Mouse (Mus musculus): ENCODE measurements at regions not wholly inside any gene's neighbourhood (a gene's known extent, or its start where the extent isn't known, plus 50 kb on each side); places are given as distances from the start of the nearest gene placed in this dataset.
A peak's percentile ranks its signal among the peaks of the same experiment; 100 is the strongest.
"Not testable (repeated sequence)": the region's sequence is repeated elsewhere in the genome, so short reads cannot be mapped to it uniquely, and the experiment has no call there.

DNA sequence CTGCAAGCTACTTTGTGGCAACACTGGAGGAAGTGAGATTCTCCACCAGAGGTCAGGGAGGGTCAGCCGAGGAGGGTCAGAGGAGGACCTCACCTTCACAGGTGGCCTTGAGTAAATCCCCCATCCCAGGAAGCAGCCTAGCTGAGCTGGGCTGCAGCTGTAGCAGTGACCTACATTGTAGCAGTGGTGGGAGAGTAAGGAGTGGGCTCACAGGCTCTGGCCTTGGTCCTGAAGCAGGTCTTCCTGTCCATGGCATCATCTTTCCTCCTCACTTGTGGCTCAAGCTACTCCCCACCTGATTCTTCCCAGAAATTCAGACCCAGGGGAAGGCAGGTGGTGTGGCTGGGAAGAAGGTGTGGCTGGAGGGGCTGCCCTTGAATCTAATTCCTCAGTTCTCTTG lies 84.3 kb downstream of the 1810013L24Rik start:
- DNase-seq (ENCODE audit: low spot score) = not testable (repeated sequence)

DNA sequence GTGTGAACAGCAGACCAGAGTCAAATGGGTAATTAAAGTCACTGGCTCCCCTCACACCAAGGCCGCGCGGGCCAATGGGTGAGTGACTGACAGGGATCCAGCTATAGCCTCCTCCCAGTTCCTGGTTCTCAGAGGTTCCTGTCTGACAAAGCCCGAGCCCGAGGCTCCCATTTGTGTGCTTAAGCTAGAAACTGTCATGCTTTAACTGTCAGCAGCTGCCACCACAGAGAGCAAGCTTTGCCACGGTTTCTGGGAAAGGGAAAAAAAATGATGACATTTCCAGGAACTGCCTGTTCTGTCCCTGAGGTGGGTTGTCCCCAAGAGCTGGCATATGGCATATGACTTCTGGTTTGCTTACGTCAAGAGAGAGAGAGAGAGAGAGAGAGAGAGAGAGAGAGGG lies 86.2 kb downstream of the 1810013L24Rik start:
- no peak for DNase-seq (ENCODE audit: low spot score)

DNA sequence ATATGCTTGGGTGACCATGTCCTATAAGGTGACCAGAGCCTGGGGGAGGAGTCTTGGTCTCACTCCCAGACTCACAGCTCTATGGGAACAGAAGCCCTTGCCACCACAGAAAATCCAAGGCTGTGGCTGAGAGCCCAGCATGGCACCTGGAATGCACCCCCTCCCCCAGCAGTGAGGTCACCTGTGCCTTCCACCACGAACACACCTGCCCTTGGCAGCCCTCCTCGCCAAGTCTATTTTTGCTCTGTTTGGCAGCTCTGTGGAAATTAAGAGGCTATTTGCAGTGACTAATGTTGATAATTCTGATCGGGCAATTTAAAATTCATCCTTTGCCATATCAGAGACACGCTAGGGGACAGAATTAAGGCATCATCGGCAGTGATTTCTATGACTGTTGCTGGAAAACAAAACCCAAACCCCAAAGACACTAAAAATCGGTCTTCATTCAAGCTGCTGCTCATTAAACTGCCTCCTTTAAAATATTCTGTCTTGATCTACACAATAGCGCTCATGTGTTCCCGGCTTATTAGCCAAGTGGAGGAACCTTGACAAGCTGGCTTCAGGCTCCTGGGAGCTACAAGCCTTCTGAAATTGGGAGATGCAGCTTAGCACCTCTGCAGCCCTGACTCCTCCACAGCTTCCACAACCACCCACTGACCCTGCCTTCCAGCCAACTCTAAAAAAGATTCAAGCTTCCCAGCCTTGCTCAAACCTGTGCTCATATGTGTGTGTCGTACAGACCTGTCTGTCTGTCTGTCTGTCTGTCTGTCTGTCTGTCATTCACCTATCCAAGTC lies 89.0 kb downstream of the 1810013L24Rik start:
- peak; percentile 2 for DNase-seq (ENCODE audit: low spot score)

DNA sequence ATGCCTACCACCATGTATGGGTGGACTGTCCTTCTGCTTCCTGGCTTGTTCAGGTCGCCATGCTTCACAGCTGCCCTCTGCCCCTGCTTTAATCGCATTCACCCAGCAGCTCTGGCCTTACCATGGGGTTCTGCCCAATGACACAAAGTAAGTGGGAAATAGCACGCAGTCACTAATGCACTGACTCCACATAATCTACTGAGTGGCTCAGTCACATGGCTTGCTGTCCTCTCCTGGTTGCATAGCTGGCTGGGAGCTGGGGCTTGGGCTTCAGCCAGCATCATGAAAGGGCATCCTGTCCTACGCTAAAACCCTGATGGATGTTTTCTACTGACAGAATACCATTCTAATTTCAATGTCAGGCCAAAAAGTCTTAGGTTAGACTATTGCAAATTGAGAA lies 94.8 kb downstream of the 1810013L24Rik start:
- DNase-seq (ENCODE audit: low spot score) = peak; percentile 13

DNA sequence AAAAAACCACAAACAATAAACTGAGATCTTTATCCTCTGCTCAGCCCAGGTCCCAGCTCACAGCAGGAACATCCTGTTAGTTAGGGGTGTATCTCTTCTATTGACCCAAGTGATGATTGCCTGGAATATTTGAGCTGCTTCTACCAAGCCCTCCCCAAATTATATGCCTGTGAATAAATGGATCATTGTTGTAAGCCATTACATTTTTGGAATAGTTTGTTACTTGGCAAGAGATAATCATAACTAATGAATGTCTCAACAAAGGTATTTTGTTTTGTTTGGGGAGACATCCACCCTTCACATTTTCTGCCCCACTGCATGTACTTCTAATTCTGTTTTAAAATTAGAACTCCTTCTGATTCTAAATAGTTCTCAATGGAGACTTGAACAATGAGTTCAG lies 102.1 kb downstream of the 1810013L24Rik start:
- DNase-seq (ENCODE audit: low spot score) = no peak

- no peak for DNase-seq (ENCODE audit: low spot score)
These were observed 103.2 kb downstream of the 1810013L24Rik start for GRCm38 (mm10) chr16:8933121-8933520.

DNA sequence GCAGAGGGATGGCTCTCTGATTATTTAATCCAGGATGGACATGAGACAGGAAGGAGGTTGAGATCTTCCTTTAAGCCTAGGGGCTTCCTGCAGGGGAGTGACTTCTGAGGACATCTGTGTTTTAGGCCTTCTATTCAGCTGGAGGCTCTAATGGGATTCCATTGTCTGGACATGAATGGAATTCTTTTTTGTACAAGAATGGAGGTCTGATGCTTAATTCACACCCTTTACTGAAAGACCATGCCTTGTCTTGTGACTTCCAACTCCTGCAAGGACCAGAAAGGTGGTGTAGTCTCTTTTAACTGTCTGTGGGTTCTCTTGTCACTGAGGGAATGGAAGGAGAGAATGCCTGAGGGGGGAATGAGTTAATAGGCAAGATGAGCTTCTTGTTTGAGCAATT lies 106.5 kb downstream of the 1810013L24Rik start:
- DNase-seq (ENCODE audit: low spot score) = no peak

DNA sequence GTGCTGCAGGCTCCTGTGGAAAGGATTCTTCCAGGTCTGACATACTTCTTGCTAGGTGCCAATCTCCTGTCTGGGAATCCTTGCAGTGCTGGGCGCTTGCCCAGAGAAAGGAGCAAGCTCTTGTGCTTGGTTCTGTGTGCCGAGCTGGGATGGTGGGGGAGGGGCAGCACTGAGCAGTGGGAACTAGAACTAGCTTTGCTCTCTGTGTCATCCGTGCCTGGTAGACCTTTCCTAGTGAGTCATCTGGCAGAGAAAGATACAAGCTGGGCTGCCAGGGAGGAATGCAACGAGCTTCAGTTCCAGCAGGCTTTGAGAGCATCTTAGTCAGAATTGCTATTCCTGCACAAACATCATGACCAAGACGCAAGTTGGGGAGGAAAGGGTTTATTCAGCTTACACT lies 108.6 kb downstream of the 1810013L24Rik start:
- peak; percentile 2 for DNase-seq (ENCODE audit: low spot score)

- no peak for DNase-seq (ENCODE audit: low spot score)
These were observed 109.2 kb downstream of the 1810013L24Rik start for GRCm38 (mm10) chr16:8939136-8939535.

- DNase-seq (ENCODE audit: low spot score) = no peak
These were observed 114.7 kb downstream of the 1810013L24Rik start for GRCm38 (mm10) chr16:8944412-8945102.

DNA sequence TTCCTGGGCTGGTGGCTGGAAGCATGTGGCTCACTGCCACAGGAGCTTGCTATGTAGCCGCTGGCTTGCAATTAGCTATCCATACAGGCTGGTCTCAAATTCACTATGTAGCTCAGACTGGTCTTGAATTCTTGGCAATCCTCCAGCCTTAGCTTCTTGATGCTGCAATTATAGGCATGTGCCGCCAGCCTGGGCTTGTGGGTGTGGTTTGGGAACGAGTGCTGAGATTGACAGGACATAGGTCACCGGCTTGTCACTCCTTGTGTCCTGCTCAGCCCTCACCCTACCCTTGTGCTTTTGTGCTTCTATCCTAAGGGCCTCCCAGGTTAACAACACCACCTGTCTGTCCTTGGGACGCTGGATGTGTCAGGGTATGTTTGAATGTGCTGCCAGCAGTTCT lies 117.9 kb downstream of the 1810013L24Rik start:
- no peak for DNase-seq (ENCODE audit: low spot score)

DNA sequence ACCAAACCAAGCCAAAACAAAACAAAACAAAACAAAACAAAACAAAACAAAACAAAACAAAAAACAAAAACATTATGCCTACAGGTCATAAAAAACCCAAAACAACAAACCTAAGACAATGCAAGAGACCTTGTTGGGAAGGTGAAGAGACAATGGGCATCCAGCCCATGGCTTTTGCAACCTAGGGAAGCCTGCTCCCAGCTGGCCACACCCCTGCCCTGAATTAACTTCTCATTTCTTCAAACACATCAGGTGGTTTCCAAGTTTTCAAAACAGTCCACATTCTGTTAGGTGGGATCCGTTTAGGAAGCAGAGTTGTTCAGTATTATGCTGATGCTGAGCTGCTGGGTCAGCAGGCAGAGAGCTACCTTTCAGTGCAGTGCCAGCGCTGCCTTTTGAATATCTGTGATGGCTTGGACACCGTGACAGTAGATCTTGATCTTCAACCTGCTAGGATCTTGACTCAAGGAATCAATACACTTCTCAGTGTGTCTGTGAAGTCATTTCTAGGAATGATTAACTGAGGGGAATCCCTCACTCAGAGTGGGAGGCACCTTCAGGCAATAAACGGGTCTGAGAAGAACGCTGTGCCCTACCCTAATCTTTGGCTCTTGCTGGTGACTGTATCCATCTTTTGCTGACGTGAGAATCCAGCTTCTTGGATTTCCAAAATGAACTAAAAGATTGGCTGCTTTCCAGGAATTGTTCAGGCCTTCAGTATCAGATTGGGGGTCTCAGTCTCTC lies 121.4 kb downstream of the 1810013L24Rik start:
- DNase-seq (ENCODE audit: low spot score) = no peak

DNA sequence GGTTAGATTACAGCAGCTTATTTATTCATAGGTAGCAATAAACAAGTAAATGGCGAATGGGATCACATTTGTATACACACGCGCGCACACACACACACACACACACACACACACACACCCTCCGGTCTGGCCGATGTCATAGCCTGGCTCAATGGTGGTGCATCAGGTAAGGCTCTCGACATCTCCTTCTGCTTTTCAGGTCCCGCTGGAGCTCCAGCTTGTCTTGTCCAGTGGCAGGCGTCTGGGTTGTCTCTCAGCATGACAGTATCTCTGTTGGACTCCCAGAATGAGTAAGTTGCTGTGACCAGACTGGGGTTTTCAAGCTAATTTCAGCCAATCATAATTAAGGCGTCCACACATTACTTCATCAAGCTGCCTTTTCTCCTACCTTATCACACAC lies 131.8 kb downstream of the 1810013L24Rik start:
- DNase-seq (ENCODE audit: low spot score) = no peak

- no peak for DNase-seq (ENCODE audit: low spot score)
These were observed 163.8 kb downstream of the 1810013L24Rik start for GRCm38 (mm10) chr16:8993521-8994250.

DNA sequence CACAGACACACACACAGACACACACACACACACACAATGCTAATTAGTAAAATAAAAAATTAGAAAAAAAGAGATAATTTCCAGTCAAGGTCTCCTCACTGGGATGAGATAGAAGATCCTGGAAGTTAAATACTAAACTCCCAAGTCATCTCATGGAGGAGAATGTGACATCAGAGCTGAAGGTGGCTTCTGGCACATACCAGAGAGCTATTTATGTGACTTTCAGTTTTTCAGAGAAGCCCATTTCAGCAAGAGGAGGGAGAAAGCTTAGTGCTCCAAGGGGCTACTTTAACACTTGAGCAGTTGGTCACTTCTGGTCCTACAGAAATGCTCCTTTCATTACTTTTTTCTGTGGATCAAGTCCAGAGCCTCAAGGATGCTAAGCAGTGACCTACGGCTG lies 164.6 kb downstream of the 1810013L24Rik start:
- DNase-seq (ENCODE audit: low spot score) = no peak

- DNase-seq (ENCODE audit: low spot score) = no peak
These were observed 167.3 kb downstream of the 1810013L24Rik start for GRCm38 (mm10) chr16:8997250-8997649.

- peak; percentile 28 for DNase-seq (ENCODE audit: low spot score)
These were observed 174.1 kb downstream of the 1810013L24Rik start for GRCm38 (mm10) chr16:9004012-9004411.

DNA sequence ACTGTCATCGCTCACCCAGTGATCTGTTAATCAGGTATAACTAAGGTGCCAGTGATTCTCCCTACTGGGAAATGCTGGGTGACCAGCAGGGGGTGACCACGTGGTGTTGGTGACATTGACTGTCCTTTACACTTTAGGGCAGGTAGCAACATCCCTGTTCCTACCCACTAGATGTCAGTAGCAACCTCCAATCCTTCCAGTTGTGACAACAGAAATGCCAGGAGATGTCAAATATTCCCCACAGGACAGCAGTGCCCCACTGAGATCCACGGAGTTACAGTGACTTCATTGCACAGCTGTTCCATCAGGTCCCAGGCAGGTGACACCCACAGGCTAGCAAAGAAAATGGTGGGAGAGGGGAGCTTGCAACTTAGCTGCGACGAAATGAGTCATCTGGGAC lies 176.0 kb downstream of the 1810013L24Rik start:
- DNase-seq (ENCODE audit: low spot score) = no peak

- DNase-seq (ENCODE audit: low spot score) = peak; percentile 81
These were observed 179.6 kb downstream of the 1810013L24Rik start for GRCm38 (mm10) chr16:9009361-9010083.

DNA sequence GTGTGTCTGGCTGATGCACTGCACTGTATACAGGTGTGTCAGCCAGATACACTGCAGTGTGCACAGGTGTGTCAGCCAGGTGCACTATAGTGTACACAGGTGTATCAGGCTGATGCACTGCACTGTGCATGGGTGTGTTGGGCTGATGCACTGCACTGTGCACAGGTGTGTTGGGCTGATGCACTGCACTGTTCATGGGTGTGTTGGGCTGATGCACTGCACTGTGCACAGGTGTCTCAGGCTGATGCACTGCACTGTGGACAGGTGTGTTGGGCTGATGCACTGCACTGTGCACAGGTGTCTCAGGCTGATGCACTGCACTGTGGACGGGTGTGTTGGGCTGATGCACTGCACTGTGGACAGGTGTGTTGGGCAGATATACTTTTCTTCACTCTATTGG lies 181.2 kb downstream of the 1810013L24Rik start:
- no peak for DNase-seq (ENCODE audit: low spot score)

- DNase-seq (ENCODE audit: low spot score) = no peak
These were observed 181.8 kb downstream of the 1810013L24Rik start for GRCm38 (mm10) chr16:9011691-9012090.
